Mouse (Mus musculus) kidney, adult 2 months (tissue): ENCODE results near the gene Exd2.

ENCODE experiments used
- CTCF ChIP-seq: fragments of 200-500 bp; conservative IDR thresholded peaks from 2 replicates; pipeline ENCODE4 v1.5.1; 2011; ENCODE audit warnings: low read depth, mild to moderate bottlenecking, control low read depth, low read length, moderate library complexity, mixed read lengths; ENCODE audit not compliant: insufficient read depth, insufficient read length
- POLR2A ChIP-seq: fragments of 200-500 bp; IDR thresholded peaks from one replicate; pipeline ENCODE4 v1.6.1; 2011; ENCODE audit warnings: low read depth, low read length, control low read depth

DNA sequence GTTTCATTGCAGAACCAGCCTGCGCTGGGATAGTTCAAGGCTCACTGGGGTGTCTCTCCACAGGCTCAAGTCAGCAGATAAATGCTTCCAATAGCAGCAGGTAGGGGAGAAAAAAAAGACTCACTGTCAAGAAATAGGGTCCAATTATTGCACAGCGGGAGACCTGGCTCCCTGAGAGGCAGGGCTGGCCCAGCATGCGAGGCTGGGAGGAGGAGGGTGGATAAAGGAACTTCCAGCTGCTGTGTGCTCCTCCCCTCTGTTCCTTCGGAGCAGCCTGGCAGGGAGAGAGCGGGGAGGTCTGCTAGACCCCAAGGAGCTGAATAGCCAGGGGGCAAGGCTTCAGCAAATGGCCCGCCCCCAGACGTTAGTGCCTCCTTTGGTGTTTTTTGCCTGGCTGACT is 62.6 kb downstream of the Exd2 start:
- no peak for TF ChIP-seq POLR2A
- no peak for TF ChIP-seq CTCF
